Mouse (Mus musculus): ENCODE measurements around the gene Kmt2e. TPM values are rescaled to one million over a fixed set of nuclear protein-coding genes. Genes with fewer than 3 reads are reported as not detected.
A peak's percentile ranks its signal among the peaks of the same experiment; 100 is the strongest.

Gene Kmt2e
- polyA plus RNA-seq, 1 experiment from 2014 or later, result 198 TPM

GRCm38 (mm10) chr5:23414490-23415126, 19.6 kb upstream of the Kmt2e start:
- WGBS, result 4% methylated on average over 4 of the region's 4 CpGs
- Histone ChIP-seq H3K27me3 (replicated peaks; ENCODE audit: control insufficient read depth, insufficient read depth, low read length) (no peaks in the 10 kb centered on the region), H3K36me3 (ENCODE audit: control insufficient read depth, insufficient read depth) (0 out of 2 replicates have a peak, but pooled peaks cover 2% of the 10 kb centered on the region), H3K9ac (replicated peaks; ENCODE audit: low read depth, low read length) (no peak overlapping the region), H3K4me3 (replicated peaks; ENCODE audit: low read length) (no peak overlapping the region), H3K27ac (ENCODE audit: low read length) (peak overlapping the region; percentile 81), H3K9me3 (ENCODE audit: control insufficient read depth, low read length) (no peaks in the 10 kb centered on the region), H3K4me2 (ENCODE audit: low read length) (no peak overlapping the region), H3K4me1 (replicated peaks; ENCODE audit: control insufficient read depth, insufficient read depth, low read length) (peaks cover 60% of the 10 kb centered on the region)
- ATAC-seq, result no peak

GRCm38 (mm10) chr5:23415571-23416285, 18.5 kb upstream of the Kmt2e start:
- Histone ChIP-seq H3K9ac (replicated peaks; ENCODE audit: low read depth, low read length) (no peak overlapping the region), H3K4me2 (ENCODE audit: low read length) (peak overlapping the region; percentile 27; the same call in 1 of the 2 replicates), H3K36me3 (ENCODE audit: control insufficient read depth, insufficient read depth) (0 out of 2 replicates have a peak, but pooled peaks cover 1% of the 10 kb centered on the region), H3K27me3 (replicated peaks; ENCODE audit: control insufficient read depth, insufficient read depth, low read length) (no peaks in the 10 kb centered on the region), H3K9me3 (ENCODE audit: control insufficient read depth, low read length) (no peaks in the 10 kb centered on the region), H3K27ac (ENCODE audit: low read length) (peak overlapping the region; percentile 34; the same call in 1 of the 2 replicates), H3K4me3 (replicated peaks; ENCODE audit: low read length) (no peak overlapping the region), H3K4me1 (replicated peaks; ENCODE audit: control insufficient read depth, insufficient read depth, low read length) (peaks cover 68% of the 10 kb centered on the region)
- 19% methylated on average over 7 of the region's 7 CpGs for WGBS
- ATAC-seq, result peak; percentile 32

DNA sequence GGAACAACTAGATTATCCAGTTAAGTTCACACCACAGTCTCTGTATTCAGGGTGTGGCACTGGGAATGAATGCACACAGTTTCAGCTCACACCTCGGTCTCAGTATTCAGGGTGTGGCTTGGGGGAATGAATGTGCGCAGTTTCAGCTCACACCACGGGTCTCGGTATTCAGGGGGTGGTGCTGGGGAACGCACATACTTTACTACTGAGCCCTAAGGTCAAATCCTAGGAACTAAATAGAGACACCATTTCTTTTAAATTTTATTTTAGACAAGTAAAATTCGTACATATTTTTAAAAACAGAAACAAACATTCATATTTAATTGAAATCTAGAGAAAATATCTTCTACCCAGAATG, 18.0 kb upstream of the Kmt2e start:
- H3K9me3 ChIP-seq (ENCODE audit: control insufficient read depth, low read length), result no peaks in the 10 kb centered on the region
- H3K4me1 ChIP-seq (replicated peaks; ENCODE audit: control insufficient read depth, insufficient read depth, low read length), result peaks cover 68% of the 10 kb centered on the region
- 44% methylated on average over 6 of the region's 6 CpGs for WGBS
- H3K27me3 ChIP-seq (replicated peaks; ENCODE audit: control insufficient read depth, insufficient read depth, low read length), result no peaks in the 10 kb centered on the region
- no peaks in the 10 kb centered on the region for H3K36me3 ChIP-seq (ENCODE audit: control insufficient read depth, insufficient read depth)
- H3K9ac ChIP-seq (replicated peaks; ENCODE audit: low read depth, low read length), result no peak overlapping the region
- H3K4me2 ChIP-seq (ENCODE audit: low read length), result peak overlapping the region; percentile 27; the same call in 1 of the 2 replicates
- H3K27ac ChIP-seq (ENCODE audit: low read length), result peak overlapping the region; percentile 34; the same call in 1 of the 2 replicates
- no peak overlapping the region for H3K4me3 ChIP-seq (replicated peaks; ENCODE audit: low read length)
- ATAC-seq, result no peak; the same call in 1 of the 2 replicates

- 62% methylated on average over 2 of the region's 2 CpGs for WGBS
- peak overlapping the region; percentile 70 for H3K4me3 ChIP-seq (replicated peaks; ENCODE audit: low read length)
- peak overlapping the region; percentile 82 for H3K9ac ChIP-seq (replicated peaks; ENCODE audit: low read depth, low read length)
- H3K27ac ChIP-seq (ENCODE audit: low read length), result peak overlapping the region; percentile 97
- H3K4me2 ChIP-seq (ENCODE audit: low read length), result peak overlapping the region; percentile 90
- H3K27me3 ChIP-seq (replicated peaks; ENCODE audit: control insufficient read depth, insufficient read depth, low read length), result no peaks in the 10 kb centered on the region
- peaks cover 2% of the 10 kb centered on the region; the same call in 1 of the 2 replicates for H3K36me3 ChIP-seq (ENCODE audit: control insufficient read depth, insufficient read depth)
- H3K9me3 ChIP-seq (ENCODE audit: control insufficient read depth, low read length), result no peaks in the 10 kb centered on the region
- no peak for ATAC-seq
- peaks cover 65% of the 10 kb centered on the region for H3K4me1 ChIP-seq (replicated peaks; ENCODE audit: control insufficient read depth, insufficient read depth, low read length)
Measured at GRCm38 (mm10) chr5:23417716-23418115, 16.5 kb upstream of the Kmt2e start.

GRCm38 (mm10) chr5:23418147-23418781, 16.0 kb upstream of the Kmt2e start:
- H3K27me3 ChIP-seq (replicated peaks; ENCODE audit: control insufficient read depth, insufficient read depth, low read length), result no peaks in the 10 kb centered on the region
- no peaks in the 10 kb centered on the region for H3K9me3 ChIP-seq (ENCODE audit: control insufficient read depth, low read length)
- peaks cover 60% of the 10 kb centered on the region for H3K4me1 ChIP-seq (replicated peaks; ENCODE audit: control insufficient read depth, insufficient read depth, low read length)
- peak overlapping the region; percentile 82 for H3K9ac ChIP-seq (replicated peaks; ENCODE audit: low read depth, low read length)
- peak overlapping the region; percentile 90 for H3K4me2 ChIP-seq (ENCODE audit: low read length)
- peaks cover 2% of the 10 kb centered on the region; the same call in 1 of the 2 replicates for H3K36me3 ChIP-seq (ENCODE audit: control insufficient read depth, insufficient read depth)
- ATAC-seq, result peak; percentile 86
- H3K4me3 ChIP-seq (replicated peaks; ENCODE audit: low read length), result peak overlapping the region; percentile 70
- H3K27ac ChIP-seq (ENCODE audit: low read length), result peak overlapping the region; percentile 97
- WGBS, result under 1% methylated on average over 40 of the region's 40 CpGs

GRCm38 (mm10) chr5:23418797-23419595, 15.2 kb upstream of the Kmt2e start:
- Histone ChIP-seq H3K27me3 (replicated peaks; ENCODE audit: control insufficient read depth, insufficient read depth, low read length) (no peaks in the 10 kb centered on the region), H3K9me3 (ENCODE audit: control insufficient read depth, low read length) (no peaks in the 10 kb centered on the region), H3K27ac (ENCODE audit: low read length) (peak overlapping the region; percentile 97), H3K36me3 (ENCODE audit: control insufficient read depth, insufficient read depth) (peaks cover 2% of the 10 kb centered on the region; the same call in 1 of the 2 replicates), H3K9ac (replicated peaks; ENCODE audit: low read depth, low read length) (peak overlapping the region; percentile 82), H3K4me3 (replicated peaks; ENCODE audit: low read length) (peak overlapping the region; percentile 70), H3K4me2 (ENCODE audit: low read length) (peak overlapping the region; percentile 90), H3K4me1 (replicated peaks; ENCODE audit: control insufficient read depth, insufficient read depth, low read length) (peaks cover 53% of the 10 kb centered on the region)
- 0 out of 2 replicates have a peak, but pooled peaks have one; percentile 11 for ATAC-seq
- 2% methylated on average over 18 of the region's 18 CpGs for whole genome bisulfite sequencing

DNA sequence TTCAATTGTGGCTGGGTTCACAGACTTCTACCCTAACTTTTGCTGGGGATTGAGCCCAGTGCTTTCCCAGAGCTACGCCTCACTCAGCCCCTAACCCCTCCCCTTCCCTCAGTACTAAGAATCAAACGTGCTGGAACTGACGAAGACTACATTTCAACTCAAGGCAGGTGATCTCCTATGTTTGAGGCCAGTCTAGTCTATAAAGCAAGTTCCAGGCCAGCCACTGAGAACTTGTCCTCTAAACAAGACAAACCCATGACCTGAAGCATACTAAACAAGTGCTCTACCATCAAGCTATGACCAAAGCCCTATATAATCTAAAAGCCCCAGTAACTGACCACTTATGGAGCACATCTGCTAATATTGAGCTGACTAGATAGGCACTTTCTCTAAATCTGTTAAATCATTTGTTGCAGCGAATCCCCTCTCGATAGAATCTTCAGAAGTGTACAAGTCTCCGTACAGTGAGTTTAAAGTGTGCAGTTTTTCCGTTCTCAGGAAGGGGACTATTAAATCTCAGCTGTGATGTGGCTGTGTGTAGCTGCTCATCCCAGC, 14.5 kb upstream of the Kmt2e start:
- Histone ChIP-seq H3K9ac (replicated peaks; ENCODE audit: low read depth, low read length) (no peak overlapping the region), H3K4me3 (replicated peaks; ENCODE audit: low read length) (no peak overlapping the region), H3K4me1 (replicated peaks; ENCODE audit: control insufficient read depth, insufficient read depth, low read length) (peaks cover 46% of the 10 kb centered on the region)

DNA sequence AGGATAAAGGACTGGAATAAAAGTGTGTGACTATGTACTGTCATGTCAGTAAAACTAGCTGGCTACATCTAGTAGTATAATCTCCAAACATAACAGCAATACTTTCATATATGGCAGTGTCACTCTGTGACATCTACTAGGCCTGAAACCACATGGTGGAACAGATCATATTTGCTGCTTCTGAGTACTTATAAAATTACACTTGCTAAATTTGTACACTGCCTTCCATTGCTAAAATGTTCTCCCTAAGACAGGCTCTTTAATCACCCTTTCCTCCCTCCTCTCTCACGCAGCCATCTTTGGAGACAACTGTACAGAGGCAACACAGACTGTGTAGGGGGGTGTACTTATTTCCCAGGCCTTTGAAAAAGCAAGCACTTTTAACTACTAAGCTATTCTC, 13.8 kb upstream of the Kmt2e start:
- Histone ChIP-seq H3K4me1 (replicated peaks; ENCODE audit: control insufficient read depth, insufficient read depth, low read length) (peaks cover 40% of the 10 kb centered on the region), H3K27ac (ENCODE audit: low read length) (no peak overlapping the region), H3K9ac (replicated peaks; ENCODE audit: low read depth, low read length) (no peak overlapping the region), H3K27me3 (replicated peaks; ENCODE audit: control insufficient read depth, insufficient read depth, low read length) (no peaks in the 10 kb centered on the region), H3K4me3 (replicated peaks; ENCODE audit: low read length) (no peak overlapping the region), H3K36me3 (ENCODE audit: control insufficient read depth, insufficient read depth) (peaks cover 2% of the 10 kb centered on the region; the same call in 1 of the 2 replicates), H3K4me2 (ENCODE audit: low read length) (no peak overlapping the region), H3K9me3 (ENCODE audit: control insufficient read depth, low read length) (no peaks in the 10 kb centered on the region)
- ATAC-seq, result no peak
- 33% methylated on average over 1 of the region's 1 CpGs for WGBS

More for the DNA sequence above, 14.5 kb upstream of the Kmt2e start:
- 36% methylated on average over 7 of the region's 7 CpGs for WGBS
- no peaks in the 10 kb centered on the region for H3K27me3 ChIP-seq (replicated peaks; ENCODE audit: control insufficient read depth, insufficient read depth, low read length)
- H3K36me3 ChIP-seq (ENCODE audit: control insufficient read depth, insufficient read depth), result peaks cover 2% of the 10 kb centered on the region; the same call in 1 of the 2 replicates
- ATAC-seq, result no peak
- H3K4me2 ChIP-seq (ENCODE audit: low read length), result peak overlapping the region; percentile 90
- H3K27ac ChIP-seq (ENCODE audit: low read length), result no peak overlapping the region; the same call in 1 of the 2 replicates
- H3K9me3 ChIP-seq (ENCODE audit: control insufficient read depth, low read length), result no peaks in the 10 kb centered on the region

All from forebrain, embryonic 16.5 days (tissue).